Mouse (Mus musculus): ENCODE data around the gene Sh3glb2.

Gene Sh3glb2

DNA sequence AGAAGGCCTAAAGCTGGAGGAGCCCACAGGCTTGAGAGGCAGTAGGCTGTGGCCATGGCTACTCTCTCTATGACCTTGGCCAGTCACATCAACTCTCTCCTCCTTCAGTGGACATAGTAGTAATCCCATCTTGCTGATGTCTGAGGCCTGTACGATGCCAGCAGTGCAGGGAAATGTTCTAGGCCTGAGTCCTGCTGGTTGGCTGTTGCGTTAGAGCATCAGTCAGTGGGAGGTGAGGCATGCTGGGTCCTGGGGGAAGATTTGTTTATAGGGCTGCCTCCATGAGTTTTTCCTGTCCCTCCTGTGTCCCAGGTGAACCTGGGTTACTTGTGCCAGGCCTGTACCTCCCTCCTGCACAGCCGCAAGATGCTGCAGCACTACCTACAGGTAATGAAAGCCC is 17.1 kb downstream of the Sh3glb2 start:
- no peak for DNase-seq (ENCODE audit: low read depth)

DNA sequence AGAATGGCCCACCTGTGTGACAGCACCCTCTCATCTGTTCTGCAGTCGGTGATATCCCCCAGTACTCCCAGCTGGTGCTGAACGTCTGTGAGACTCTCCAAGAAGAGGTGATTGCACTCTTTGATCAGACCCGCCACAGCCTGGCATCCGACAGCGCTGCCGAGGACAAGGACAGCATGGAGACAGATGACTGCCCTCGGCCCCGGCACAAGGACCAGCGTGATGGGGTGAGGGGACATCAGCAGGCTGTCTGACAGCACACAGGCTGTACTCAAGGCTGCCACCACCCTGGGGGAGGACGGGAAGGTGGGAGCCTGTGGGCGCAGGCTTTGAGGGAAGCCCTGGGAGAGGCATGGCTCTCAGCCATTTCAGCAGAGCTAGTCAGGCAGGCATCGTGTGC is 22.0 kb downstream of the Sh3glb2 start:
- no peak for DNase-seq (ENCODE audit: low read depth)

DNA sequence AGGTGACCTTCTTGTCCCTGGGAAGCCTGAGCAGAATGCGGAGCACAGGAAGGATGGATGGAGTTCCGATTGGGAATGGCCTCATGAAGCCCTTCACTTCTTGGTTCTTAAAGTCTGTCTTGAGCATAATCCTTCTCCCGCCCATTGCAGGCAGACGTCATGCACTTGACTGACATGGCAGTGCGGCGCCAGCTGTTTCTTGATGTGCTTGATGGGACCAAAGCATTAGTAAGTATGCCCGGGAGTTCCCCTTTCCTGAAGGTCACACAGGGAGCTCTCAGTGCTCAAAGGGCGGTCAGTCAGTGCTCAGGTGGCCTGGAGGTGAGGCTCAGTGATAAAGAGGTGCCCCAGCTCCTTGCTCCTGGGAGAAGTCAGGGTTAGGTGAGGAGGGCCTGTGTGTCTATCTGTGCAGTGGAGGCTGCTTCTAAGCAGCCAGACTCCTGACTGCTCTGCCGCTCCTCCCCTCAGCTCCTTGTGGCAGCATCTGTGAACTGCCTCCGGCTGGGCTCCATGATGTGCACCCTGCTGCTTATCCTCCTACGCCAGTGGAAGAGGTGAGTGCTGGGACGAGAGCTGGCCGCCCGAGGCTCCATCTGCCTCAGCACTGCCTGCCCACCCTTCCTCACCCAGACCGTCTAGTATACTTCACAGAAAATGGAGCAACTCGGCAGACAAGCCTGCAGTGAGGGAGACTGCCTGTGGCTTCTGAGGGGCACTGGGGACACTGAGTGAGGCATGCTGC is 22.8 kb downstream of the Sh3glb2 start:
- DNase-seq (ENCODE audit: low read depth) = no peak

DNA sequence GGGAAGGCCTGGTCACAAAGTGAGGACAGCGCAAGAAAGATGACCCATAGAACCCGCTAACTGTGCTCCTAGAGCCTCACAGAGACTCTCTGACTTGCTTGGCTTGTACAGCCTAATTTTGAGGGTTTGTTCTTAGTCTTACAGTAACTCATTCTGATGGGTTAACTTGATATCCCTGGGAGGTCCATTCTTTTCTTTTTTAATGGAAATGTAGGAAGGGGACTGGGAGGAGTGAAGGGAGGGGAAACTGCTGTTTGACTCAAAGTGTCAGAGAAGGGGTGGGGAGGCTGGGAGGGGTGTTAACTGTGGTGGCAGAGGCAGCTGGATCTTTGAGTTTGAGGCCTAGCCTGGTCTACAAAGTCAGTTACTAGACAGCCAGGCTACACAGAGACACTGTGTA is 23.8 kb downstream of the Sh3glb2 start:
- no peak for DNase-seq (ENCODE audit: low read depth)

DNA sequence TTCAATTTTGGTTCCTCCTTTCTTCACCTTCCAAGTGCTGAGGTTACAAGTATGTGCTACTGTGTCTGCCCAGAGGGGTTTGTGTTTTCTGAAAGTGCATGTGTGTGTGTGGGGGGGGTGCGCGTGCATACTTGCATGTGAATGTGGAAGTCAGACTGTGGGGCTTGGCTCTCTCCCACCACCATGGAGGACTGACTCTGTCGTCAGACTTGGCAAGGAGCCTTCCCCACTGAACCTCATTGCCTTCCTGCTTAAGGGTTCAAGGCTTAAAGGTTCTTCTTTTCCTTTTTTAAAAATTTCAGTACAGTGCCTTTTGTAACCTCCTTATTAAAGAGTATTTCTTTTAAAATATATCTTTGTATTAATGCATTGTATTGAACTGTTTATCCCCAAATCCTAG is 30.3 kb downstream of the Sh3glb2 start:
- no peak for DNase-seq (ENCODE audit: low read depth)

DNA sequence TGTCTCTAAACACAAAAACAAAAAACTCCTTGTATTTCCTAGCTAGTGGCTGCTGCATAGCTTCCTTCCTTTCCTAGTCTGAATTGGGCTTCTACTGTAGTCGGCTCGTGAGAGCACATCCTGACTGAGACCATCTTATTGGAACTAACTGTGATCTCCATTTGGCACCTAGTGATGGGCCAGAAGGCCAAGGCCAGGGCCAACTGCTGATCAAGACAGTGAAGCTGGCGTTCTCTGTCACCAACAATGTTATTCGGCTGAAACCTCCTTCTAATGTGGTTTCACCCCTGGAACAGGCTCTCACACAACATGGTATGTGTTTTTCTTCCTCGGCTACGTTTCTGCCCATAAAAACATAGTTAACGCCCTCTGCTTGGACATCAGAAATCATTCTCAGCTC is 31.9 kb downstream of the Sh3glb2 start:
- no peak for DNase-seq (ENCODE audit: low read depth)

DNA sequence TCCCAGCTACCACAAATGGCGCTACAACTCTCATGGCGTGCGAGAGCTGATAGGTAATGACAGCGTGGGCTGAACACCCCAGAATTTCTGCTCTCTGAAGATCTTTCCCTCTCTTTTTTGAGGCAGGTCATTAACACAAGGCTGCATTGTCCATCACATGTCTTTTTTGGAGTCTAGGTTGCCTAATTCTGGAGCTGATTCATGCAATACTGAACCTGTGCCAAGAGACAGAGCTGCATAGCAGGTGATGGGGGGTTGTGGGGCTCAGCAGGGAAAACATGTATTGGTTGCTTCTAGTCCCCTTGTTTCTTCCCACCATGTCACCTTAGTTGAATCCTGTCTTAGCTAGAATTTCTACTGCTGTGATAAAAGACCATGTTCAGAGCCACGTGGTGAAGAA is 33.8 kb downstream of the Sh3glb2 start:
- DNase-seq (ENCODE audit: low read depth) = peak; percentile 74

DNA sequence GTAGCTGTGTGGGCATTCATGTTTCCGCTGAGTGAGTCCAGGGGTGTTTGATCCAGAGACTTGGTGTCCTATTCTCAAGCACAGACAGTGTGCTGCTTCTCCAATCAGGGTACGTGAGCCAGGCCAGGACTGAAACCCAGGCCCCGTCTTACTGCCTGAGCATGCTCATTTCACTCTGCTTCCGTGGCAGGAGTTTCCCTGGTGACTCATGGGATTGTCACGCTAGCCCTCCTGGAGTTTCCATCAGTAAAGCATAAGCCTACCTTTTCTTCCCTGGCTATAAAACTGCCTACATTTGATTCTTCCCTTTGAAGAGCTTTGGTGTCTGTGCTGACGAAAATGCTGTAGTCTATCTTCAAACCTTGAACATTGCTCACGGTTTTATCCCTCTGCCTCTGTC is 36.0 kb downstream of the Sh3glb2 start:
- peak; percentile 86 for DNase-seq (ENCODE audit: low read depth)

DNA sequence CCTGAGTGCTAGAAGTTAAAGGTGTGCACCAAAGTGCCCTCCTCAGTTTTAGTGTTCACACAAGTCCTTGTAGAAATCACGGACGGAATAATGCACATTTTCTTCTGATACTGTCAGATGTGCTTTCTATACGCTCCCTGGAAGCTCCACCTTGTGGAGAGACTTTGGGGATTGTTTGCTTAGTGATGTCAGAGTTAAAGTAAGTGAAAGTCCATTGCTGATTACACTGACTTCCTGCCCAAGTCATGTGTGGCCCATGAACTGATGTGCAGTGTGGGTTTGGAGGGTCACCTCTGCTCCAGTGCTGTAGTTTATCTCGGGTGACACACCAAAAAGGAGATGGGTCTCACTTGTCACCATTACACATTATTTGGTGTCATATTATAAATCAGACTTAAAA is 39.9 kb downstream of the Sh3glb2 start:
- DNase-seq (ENCODE audit: low read depth) = no peak

DNA sequence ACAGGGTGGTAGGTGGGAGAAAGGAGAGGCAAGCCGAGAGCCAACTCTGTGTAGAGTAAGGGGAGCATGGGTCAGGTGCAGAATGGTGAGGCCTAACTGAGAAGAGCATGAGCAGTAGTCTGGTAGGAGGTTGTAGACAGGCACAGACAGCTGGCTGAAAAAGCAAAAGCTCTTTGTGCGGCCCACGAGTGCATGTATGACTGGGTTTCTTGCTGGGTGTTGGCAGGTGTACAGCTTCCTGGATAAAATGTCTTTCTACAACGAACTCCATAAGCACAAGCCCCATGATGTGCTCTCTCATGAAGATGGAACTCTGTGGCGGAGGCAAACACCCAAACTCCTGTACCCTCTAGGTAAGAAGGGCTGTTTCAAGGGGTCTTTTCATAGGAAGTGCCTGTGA is 42.2 kb downstream of the Sh3glb2 start:
- no peak for DNase-seq (ENCODE audit: low read depth)

DNA sequence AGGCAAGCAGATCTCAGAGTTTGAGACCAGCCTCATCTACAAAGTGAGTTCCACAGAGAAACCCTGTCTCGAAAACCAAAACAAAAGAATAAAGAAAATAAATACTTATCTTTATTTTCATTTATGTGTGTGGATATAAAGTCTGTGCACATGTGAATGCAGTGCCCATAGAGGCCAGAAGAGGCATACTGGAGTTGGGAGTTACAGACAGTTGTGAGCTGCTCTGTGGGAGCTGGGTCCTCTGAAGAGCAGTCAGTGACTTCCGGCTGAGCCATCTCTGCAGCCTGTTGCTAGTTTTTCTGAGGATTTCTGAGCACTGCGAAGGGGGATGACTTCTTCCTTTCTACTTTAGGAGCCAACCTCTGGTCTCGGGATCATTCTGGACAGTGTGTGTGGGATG is 43.0 kb downstream of the Sh3glb2 start:
- DNase-seq (ENCODE audit: low read depth) = peak; percentile 27

DNA sequence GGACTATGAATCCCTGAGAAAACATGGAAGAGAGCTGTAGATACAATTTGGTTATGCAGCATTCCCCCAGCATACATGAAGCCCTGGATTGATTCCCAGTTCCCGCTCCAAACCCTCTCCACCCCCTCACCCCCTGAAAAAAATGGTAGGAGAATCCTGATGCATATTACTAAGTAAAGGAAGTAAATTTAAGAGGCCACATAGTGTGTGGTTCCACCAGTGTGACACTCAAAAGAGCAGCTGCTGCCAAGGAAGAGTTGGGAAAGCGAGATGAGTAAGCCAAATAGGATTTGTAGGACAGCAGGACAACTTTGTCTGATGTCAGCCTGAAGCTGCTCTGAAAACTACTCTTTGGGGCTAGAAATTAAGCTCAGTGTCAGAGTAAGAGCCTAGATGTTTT is 47.7 kb downstream of the Sh3glb2 start:
- peak; percentile 23 for DNase-seq (ENCODE audit: low read depth)

DNA sequence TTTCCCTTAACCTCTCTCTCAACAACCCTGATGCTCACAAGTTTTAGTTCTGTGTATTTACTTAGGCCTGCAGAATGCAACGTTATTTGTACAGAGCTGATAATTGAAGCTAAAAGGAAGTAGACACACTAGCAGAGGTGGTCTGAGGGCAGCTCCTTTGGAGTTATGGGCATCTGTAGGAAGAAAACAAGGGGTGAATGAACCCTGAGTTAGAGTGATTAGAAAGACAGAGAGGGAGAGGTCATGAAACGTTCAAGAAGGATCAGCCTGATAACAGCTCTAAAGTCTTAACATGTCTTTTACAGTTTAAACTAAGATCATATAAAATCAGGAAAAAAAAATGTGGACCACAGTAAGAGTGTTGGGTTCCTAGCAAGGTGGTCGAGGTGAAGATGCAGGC is 49.8 kb downstream of the Sh3glb2 start:
- no peak for DNase-seq (ENCODE audit: low read depth)

DNA sequence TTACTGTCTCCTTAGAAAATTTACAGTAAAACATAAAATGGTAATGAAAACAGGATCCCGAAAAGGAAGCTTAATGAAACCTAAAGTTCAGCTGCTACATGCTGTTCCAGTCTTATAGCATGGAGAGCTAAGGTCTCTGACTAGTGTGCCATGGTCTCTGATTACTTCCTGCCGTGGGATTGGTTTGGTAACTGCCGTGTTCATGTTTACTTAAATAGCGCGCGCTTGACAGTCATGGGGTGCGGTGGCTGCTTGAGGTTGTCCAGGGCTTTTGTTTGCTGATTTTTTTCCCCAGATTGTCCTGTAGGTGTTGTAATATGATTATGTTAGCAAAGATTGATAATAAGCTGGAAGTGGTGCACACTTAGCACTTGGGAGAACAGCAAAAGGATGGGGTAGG is 53.0 kb downstream of the Sh3glb2 start:
- no peak for DNase-seq (ENCODE audit: low read depth)

DNA sequence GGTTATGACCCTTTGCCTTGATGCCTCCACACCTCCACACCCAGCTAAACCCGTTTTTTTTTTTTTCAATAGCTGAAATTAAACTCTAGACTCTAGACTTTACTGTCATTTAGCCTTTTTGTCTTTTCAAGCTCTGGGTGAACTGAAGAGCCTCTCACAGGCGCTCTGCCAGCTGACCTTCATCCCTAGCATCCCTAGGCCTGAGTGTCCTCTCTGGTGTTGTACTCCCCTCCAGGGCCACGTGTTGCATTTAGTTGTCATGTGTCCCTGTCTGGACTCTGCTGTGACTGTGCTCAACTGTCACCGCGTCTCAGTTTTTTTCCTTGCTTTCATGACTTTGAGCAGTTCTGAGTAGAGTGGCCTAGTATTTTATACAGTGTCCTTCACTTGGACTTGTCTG is 59.2 kb downstream of the Sh3glb2 start:
- DNase-seq (ENCODE audit: low read depth) = no peak

DNA sequence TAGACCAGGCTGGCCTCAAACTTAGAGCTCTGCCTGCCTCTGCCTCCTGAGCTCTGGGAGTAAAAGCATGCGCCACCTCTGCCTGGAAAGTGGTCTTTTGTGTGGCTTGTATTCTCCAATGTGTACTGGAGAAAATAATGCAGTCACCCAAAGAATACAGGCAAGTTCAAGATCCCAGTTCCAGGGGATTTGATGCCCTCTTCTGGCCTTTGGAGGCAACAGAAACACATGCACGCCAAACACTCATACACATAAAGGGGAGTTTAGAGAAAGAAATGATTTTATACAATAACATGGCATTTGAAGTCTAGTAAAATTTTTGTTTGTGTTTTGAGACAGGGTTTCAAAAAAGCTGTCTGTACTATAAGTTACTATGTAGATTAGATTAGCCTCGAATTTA is 59.6 kb downstream of the Sh3glb2 start:
- peak; percentile 43 for DNase-seq (ENCODE audit: low read depth)
